Mouse (Mus musculus) hindbrain, embryonic 15.5 days (tissue): ENCODE data around the gene Cd46. TPM values are rescaled to one million over a fixed set of nuclear protein-coding genes. Genes with fewer than 3 reads are reported as not detected.

Experiments
- ATAC-seq: fragments of 200-750 bp; cut with Nextera tagmentation; 2 replicates; pipeline ENCODE4 v1.8.0; 2017; ENCODE audit warnings: low read depth, moderate number of reproducible peaks, moderate TSS enrichment; ENCODE audit not compliant: low FRiP score
- H3K27ac ChIP-seq: fragments of 300-500 bp; sonication (generic); replicated peaks from 2 replicates; pipeline ENCODE4 v1.5.1; 2015; ENCODE audit warnings: mild to moderate bottlenecking, inconsistent platforms
- H3K27me3 ChIP-seq: fragments of 300-500 bp; sonication (generic); 2 replicates; pipeline ENCODE4 v1.6.1; 2015; ENCODE audit warnings: control low read depth, inconsistent platforms
- H3K36me3 ChIP-seq: fragments of 300-500 bp; sonication (generic); 2 replicates; pipeline ENCODE4 v1.6.1; 2015; ENCODE audit warnings: control low read depth, inconsistent platforms
- H3K4me1 ChIP-seq: fragments of 300-500 bp; sonication (generic); replicated peaks from 2 replicates; pipeline ENCODE4 v1.6.1; 2015; ENCODE audit warnings: control low read depth, inconsistent platforms
- H3K4me2 ChIP-seq: fragments of 300-500 bp; sonication (generic); 2 replicates; pipeline ENCODE4 v1.6.1; 2015; ENCODE audit warnings: moderate library complexity, mild to moderate bottlenecking, inconsistent platforms
- H3K4me3 ChIP-seq: fragments of 300-500 bp; sonication (generic); 2 replicates; pipeline ENCODE4 v1.5.1; 2015; ENCODE audit warnings: mild to moderate bottlenecking, inconsistent platforms
- H3K9ac ChIP-seq: fragments of 300-500 bp; sonication (generic); 2 replicates; pipeline ENCODE4 v1.6.1; 2015; ENCODE audit warnings: inconsistent platforms
- H3K9me3 ChIP-seq: fragments of 300-500 bp; sonication (generic); 2 replicates; pipeline ENCODE4 v1.6.1; 2016; ENCODE audit warnings: control low read depth, inconsistent platforms
- WGBS: fragments of 180-500 bp; shearing (Covaris S2); methylation state at CpG from one replicate; pipeline ENCODE4 v1.1.7; 2015; 5-methylcytosine and 5-hydroxymethylcytosine counted together
- polyA plus RNA-seq: library from polyadenylated mRNA; unstranded; fragments of >200 nt; fragmentation: Nextera tagmentation; extraction: Ambion mirVana; gene quantifications from 2 replicates; pipeline ENCODE4 v1.2.1, GENCODE M21; 2015

Gene Cd46
- polyA plus RNA-seq, result 1.4 and 2.0 TPM in 2 replicates

DNA sequence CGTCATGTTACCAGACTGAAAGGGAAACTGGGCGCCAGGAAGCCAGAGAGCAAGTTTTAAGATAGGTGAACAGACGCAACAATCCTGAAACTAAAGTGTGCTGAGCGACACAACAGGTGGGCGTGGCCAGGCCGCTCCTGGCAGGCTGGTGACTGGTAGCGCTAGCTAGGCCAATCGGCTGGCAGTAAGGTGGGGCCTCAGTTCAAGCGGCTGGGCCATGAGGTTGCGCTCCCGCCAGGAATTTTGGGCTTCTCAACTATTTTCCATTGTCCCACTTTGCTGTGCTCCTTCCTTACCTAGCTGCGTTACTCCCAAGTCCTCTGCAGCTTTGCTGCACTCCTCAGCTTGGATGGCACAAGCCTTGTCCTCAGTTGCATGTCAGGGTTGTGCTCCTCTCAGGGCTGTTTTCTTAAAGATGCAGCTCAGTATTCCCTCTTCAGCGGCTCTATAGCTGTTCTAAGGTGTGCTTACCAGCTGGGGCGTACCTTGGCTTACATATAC, at the start of gene Cd46:
Gene Cd46 (minus strand): TSS at position 30 of the 501 bp plus-strand sequence.
- H3K36me3 ChIP-seq, result no peaks in the 10 kb centered on the region
- peak within 1 kb of the TSS; percentile 37 for H3K9ac ChIP-seq
- peak within 1 kb of the TSS; percentile 80 for H3K4me2 ChIP-seq
- H3K4me3 ChIP-seq, result peak within 1 kb of the TSS; percentile 32
- 2% methylated on average over 14 of the region's 14 CpGs for WGBS
- H3K27ac ChIP-seq, result no peak within 1 kb of the TSS
- peaks cover 13% of the 10 kb centered on the region for H3K4me1 ChIP-seq
- ATAC-seq, result peak; percentile 92
- H3K27me3 ChIP-seq, result no peaks in the 10 kb centered on the region
- H3K9me3 ChIP-seq, result no peaks in the 10 kb centered on the region

GRCm38 (mm10) chr1:195132070-195132469, 40.0 kb upstream of the Cd46 start:
- no peaks in the 10 kb centered on the region for H3K9me3 ChIP-seq
- peaks cover 17% of the 10 kb centered on the region for H3K4me1 ChIP-seq
- 63% methylated on average over 3 of the region's 3 CpGs for WGBS
- peak overlapping the region; percentile 58 for H3K4me2 ChIP-seq
- H3K4me3 ChIP-seq, result peak overlapping the region; percentile 61
- ATAC-seq, result no peak
- H3K36me3 ChIP-seq, result peaks cover 11% of the 10 kb centered on the region
- no peaks in the 10 kb centered on the region for H3K27me3 ChIP-seq
- H3K27ac ChIP-seq, result peak overlapping the region; percentile 92
- H3K9ac ChIP-seq, result peak overlapping the region; percentile 66

DNA sequence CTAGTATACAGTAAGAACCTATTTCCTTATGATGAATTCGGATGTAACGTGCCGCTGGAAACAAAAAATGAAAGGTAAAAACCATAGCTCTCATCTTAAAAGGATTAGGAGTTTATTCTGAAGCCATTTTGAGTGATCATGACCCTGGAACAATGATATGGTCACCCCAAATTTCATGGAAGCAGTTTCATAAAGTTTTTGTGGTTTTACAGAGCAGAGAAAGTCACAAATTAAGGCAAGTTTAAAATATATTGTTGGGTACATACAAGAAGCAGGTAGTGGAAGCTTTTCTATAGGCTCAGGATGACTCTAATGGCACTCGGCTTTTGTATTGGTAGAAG, 39.6 kb upstream of the Cd46 start:
- peaks cover 17% of the 10 kb centered on the region for H3K4me1 ChIP-seq
- H3K27ac ChIP-seq, result peak overlapping the region; percentile 92
- ATAC-seq, result no peak
- H3K9me3 ChIP-seq, result no peaks in the 10 kb centered on the region
- 26% methylated on average over 4 of the region's 4 CpGs for WGBS
- peak overlapping the region; percentile 66 for H3K9ac ChIP-seq
- H3K27me3 ChIP-seq, result no peaks in the 10 kb centered on the region
- H3K4me2 ChIP-seq, result peak overlapping the region; percentile 58
- peak overlapping the region; percentile 61 for H3K4me3 ChIP-seq
- peaks cover 13% of the 10 kb centered on the region for H3K36me3 ChIP-seq

- H3K9me3 ChIP-seq, result no peaks in the 10 kb centered on the region
- peak within 1 kb of the TSS; percentile 66 for H3K9ac ChIP-seq
- ATAC-seq, result peak; percentile 99
- under 1% methylated on average over 31 of the region's 31 CpGs for WGBS
- H3K4me1 ChIP-seq, result peaks cover 17% of the 10 kb centered on the region
- H3K36me3 ChIP-seq, result peaks cover 14% of the 10 kb centered on the region
- no peaks in the 10 kb centered on the region for H3K27me3 ChIP-seq
- H3K27ac ChIP-seq, result peak within 1 kb of the TSS; percentile 92
- peak within 1 kb of the TSS; percentile 58 for H3K4me2 ChIP-seq
- peak within 1 kb of the TSS; percentile 61 for H3K4me3 ChIP-seq
Measured at GRCm38 (mm10) chr1:195130953-195131674, 39.1 kb upstream of the Cd46 start, which contains the start of gene Cr1l. Cr1l (minus strand) TSS chr1:195131586.

- Histone ChIP-seq H3K9ac (peak overlapping the region; percentile 66), H3K27ac (peak overlapping the region; percentile 92), H3K4me1 (peaks cover 17% of the 10 kb centered on the region), H3K27me3 (no peaks in the 10 kb centered on the region), H3K4me3 (peak overlapping the region; percentile 61), H3K9me3 (no peaks in the 10 kb centered on the region), H3K36me3 (peaks cover 16% of the 10 kb centered on the region), H3K4me2 (peak overlapping the region; percentile 58)
- 8% methylated on average over 2 of the region's 2 CpGs for WGBS
- peak; percentile 45 for ATAC-seq
Measured at GRCm38 (mm10) chr1:195130479-195130878, 38.4 kb upstream of the Cd46 start.

- WGBS, result 84% methylated on average over 1 of the region's 1 CpGs
- no peak overlapping the region for H3K9ac ChIP-seq
- H3K4me3 ChIP-seq, result no peak overlapping the region
- no peaks in the 10 kb centered on the region for H3K27me3 ChIP-seq
- H3K4me1 ChIP-seq, result peaks cover 17% of the 10 kb centered on the region
- no peaks in the 10 kb centered on the region for H3K9me3 ChIP-seq
- H3K36me3 ChIP-seq, result peaks cover 16% of the 10 kb centered on the region
- no peak overlapping the region for H3K27ac ChIP-seq
- no peak for ATAC-seq
- peak overlapping the region; percentile 30 for H3K4me2 ChIP-seq
Measured at GRCm38 (mm10) chr1:195129867-195130266, 37.8 kb upstream of the Cd46 start.

- no peak for ATAC-seq
- Histone ChIP-seq H3K4me3 (no peak overlapping the region), H3K36me3 (peaks cover 41% of the 10 kb centered on the region), H3K27ac (no peak overlapping the region), H3K9me3 (no peaks in the 10 kb centered on the region), H3K4me1 (no peaks in the 10 kb centered on the region), H3K9ac (no peak overlapping the region), H3K27me3 (no peaks in the 10 kb centered on the region), H3K4me2 (no peak overlapping the region)
- 98% methylated on average over 1 of the region's 1 CpGs for WGBS
Measured at GRCm38 (mm10) chr1:195114414-195114813, 22.4 kb upstream of the Cd46 start.

DNA sequence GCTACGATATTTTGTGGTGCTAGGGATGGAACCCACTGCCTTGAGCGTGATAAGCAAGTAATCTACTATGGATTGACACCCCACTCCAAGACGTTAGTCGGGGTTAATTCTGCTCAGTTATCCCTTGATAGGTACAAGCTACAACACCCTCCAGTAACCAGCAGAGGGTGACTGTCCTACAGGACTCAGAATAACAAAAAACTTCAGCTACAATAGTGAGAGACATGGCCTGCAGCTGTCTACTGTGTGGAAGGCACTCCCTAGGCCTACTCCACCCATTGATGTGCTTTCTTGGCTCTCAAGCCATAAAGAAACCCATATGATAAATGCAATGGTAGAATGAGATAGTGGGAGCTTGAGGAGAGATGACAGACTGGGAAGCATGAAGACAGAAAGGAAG, 21.6 kb upstream of the Cd46 start:
- ATAC-seq, result no peak
- Histone ChIP-seq H3K36me3 (peaks cover 44% of the 10 kb centered on the region), H3K27ac (no peak overlapping the region), H3K4me2 (no peak overlapping the region), H3K4me3 (no peak overlapping the region), H3K4me1 (no peaks in the 10 kb centered on the region), H3K9me3 (no peaks in the 10 kb centered on the region), H3K27me3 (no peaks in the 10 kb centered on the region), H3K9ac (no peak overlapping the region)
- WGBS, result 95% methylated on average over 4 of the region's 4 CpGs

GRCm38 (mm10) chr1:195100693-195101092, 8.6 kb upstream of the Cd46 start:
- H3K4me1 ChIP-seq, result no peaks in the 10 kb centered on the region
- H3K4me2 ChIP-seq, result no peak overlapping the region
- no peak for ATAC-seq
- H3K36me3 ChIP-seq, result peaks cover 25% of the 10 kb centered on the region
- H3K27ac ChIP-seq, result no peak overlapping the region
- H3K9me3 ChIP-seq, result no peaks in the 10 kb centered on the region
- no peaks in the 10 kb centered on the region for H3K27me3 ChIP-seq
- 94% methylated on average over 4 of the region's 4 CpGs for whole genome bisulfite sequencing
- H3K4me3 ChIP-seq, result no peak overlapping the region
- H3K9ac ChIP-seq, result no peak overlapping the region

GRCm38 (mm10) chr1:195098004-195098403, 6.0 kb upstream of the Cd46 start:
- Histone ChIP-seq H3K9me3 (no peaks in the 10 kb centered on the region), H3K27me3 (no peaks in the 10 kb centered on the region), H3K4me2 (no peak overlapping the region), H3K27ac (no peak overlapping the region), H3K36me3 (peaks cover 16% of the 10 kb centered on the region), H3K4me3 (no peak overlapping the region), H3K9ac (no peak overlapping the region), H3K4me1 (no peaks in the 10 kb centered on the region)
- ATAC-seq, result no peak
- WGBS, result 95% methylated on average over 1 of the region's 1 CpGs

DNA sequence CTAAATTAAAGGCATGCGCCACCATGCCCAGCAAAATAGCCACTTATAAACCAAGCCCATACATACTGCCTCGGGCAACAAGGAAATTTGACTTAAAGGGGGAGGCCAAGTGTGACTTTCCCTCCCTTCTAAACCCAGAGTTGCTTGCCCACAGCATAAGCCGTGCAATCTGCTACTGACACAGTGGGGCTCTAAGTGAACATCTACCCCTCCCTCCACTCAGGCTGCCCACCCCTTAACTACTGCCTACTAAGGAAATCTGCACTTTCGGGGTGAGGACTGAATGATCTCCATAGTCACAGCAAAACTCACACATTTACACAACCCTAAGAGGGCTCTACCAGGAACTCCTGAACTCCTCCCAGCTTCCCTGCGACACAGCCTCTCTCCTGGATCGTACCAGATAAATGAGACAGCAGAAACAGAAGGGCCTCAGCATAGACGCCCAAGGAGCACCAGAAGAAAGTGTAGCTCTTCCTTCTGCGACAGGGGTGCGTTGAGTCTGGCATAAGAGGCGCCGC, 290 bp downstream of the Cd46 start:
- H3K4me1 ChIP-seq, result peaks cover 13% of the 10 kb centered on the region
- peak; percentile 79 for ATAC-seq
- H3K4me2 ChIP-seq, result peak overlapping the region; percentile 80
- H3K27me3 ChIP-seq, result no peaks in the 10 kb centered on the region
- 23% methylated on average over 11 of the region's 11 CpGs for WGBS
- no peak overlapping the region for H3K27ac ChIP-seq
- H3K9me3 ChIP-seq, result 0 out of 2 replicates have a peak, but pooled peaks cover 2% of the 10 kb centered on the region
- H3K4me3 ChIP-seq, result peak overlapping the region; percentile 32
- no peaks in the 10 kb centered on the region for H3K36me3 ChIP-seq
- peak overlapping the region; percentile 37 for H3K9ac ChIP-seq

DNA sequence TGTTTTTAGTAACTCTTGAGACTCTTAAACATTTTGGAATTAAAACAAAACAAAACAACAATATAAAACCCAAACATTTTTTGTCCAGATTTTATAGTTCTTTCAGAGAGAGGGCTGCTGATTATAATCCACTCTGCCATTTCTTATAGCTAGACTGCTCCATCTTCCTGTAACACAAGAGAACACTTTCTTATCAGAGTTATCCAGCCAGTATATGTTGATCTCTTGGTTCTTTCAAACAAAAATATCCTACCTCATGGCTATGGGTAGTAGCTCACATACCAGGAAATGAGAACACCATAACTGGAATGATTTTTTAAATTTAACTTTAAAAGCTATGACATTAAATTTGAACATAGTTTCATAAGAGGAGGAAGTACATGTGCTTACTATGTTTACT, 9.9 kb downstream of the Cd46 start:
- Histone ChIP-seq H3K9ac (no peak overlapping the region), H3K4me3 (no peak overlapping the region), H3K4me1 (no peaks in the 10 kb centered on the region), H3K27ac (no peak overlapping the region), H3K27me3 (no peaks in the 10 kb centered on the region), H3K36me3 (no peaks in the 10 kb centered on the region), H3K9me3 (0 out of 2 replicates have a peak, but pooled peaks cover 2% of the 10 kb centered on the region), H3K4me2 (no peak overlapping the region)
- no peak for ATAC-seq
